ENCODE assay signal across 8 mouse cellular contexts in genomic region chr19:43675525-43676400, GRCm38 (mm10). TPM values are rescaled to one million over a fixed set of nuclear protein-coding genes. Genes with fewer than 3 reads are reported as not detected.
DNase-seq lines count a peak whose midpoint lies in the region; ATAC-seq lines count a peak whose summit lies in the region.

No protein-coding gene starts in this region.

- H3K9ac ChIP-seq in neural tube, embryonic 11.5 days (ENCODE audit: low read length): peak overlapping the region; percentile 68
- peak overlapping the region; percentile 72 for H3K9ac ChIP-seq in forebrain, embryonic 13.5 days
- peak overlapping the region; percentile 19 for H3K9ac ChIP-seq in stomach, embryonic 14.5 days (replicated peaks; ENCODE audit: low read depth, low read length)

- H3K27ac ChIP-seq in neural tube, embryonic 11.5 days (ENCODE audit: low read depth, low read length): peak overlapping the region; percentile 87
- H3K27ac ChIP-seq in forebrain, embryonic 13.5 days: peak overlapping the region; percentile 98
- H3K27ac ChIP-seq in stomach, embryonic 14.5 days (ENCODE audit: low read length): peak overlapping the region; percentile 82

- no peaks in the 10 kb centered on the region for H3K27me3 ChIP-seq in neural tube, embryonic 11.5 days (ENCODE audit: control insufficient read depth, insufficient read depth, low read length)
- no peaks in the 10 kb centered on the region for H3K27me3 ChIP-seq in forebrain, embryonic 13.5 days
- no peaks in the 10 kb centered on the region for H3K27me3 ChIP-seq in stomach, embryonic 14.5 days (ENCODE audit: control insufficient read depth, insufficient read depth, low read length)

- peak; percentile 4; the same call in 1 of the 2 replicates for ATAC-seq in neural tube, embryonic 11.5 days (ENCODE audit: insufficient read depth, low FRiP score, low TSS enrichment)
- ATAC-seq in forebrain, embryonic 13.5 days: peak; percentile 3
- peak; percentile 0; the same call in 1 of the 2 replicates for ATAC-seq in stomach, embryonic 14.5 days (ENCODE audit: insufficient number of reproducible peaks, insufficient read depth, low FRiP score, low read depth)

- H3K36me3 ChIP-seq in neural tube, embryonic 11.5 days (ENCODE audit: control insufficient read depth, insufficient read depth, low read length): no peaks in the 10 kb centered on the region
- no peaks in the 10 kb centered on the region for H3K36me3 ChIP-seq in forebrain, embryonic 13.5 days (ENCODE audit: poor library complexity, severe bottlenecking)
- no peaks in the 10 kb centered on the region for H3K36me3 ChIP-seq in stomach, embryonic 14.5 days (ENCODE audit: control insufficient read depth, insufficient read depth, low read length)

- 2% methylated on average over 43 of the region's 43 CpGs for WGBS in neural tube, embryonic 11.5 days
- WGBS in forebrain, embryonic 13.5 days: 1% methylated on average over 39 of the region's 43 CpGs
- WGBS in stomach, embryonic 14.5 days: 2% methylated on average over 43 of the region's 43 CpGs

- H3K4me3 ChIP-seq in neural tube, embryonic 11.5 days (ENCODE audit: low read depth, low read length): peak overlapping the region; percentile 87
- peak overlapping the region; percentile 60 for H3K4me3 ChIP-seq in forebrain, embryonic 13.5 days
- peak overlapping the region; percentile 88 for H3K4me3 ChIP-seq in stomach, embryonic 14.5 days (ENCODE audit: low read depth, low read length)

- no peak for DNase-seq in neural tube, embryonic 11.5 days (ENCODE audit: low spot score)
- no peak for DNase-seq in neural tube, embryonic 10.5 days (ENCODE audit: extremely low spot score, low spot score)
- peak; percentile 62 for DNase-seq in adrenal gland, postnatal 14 days
- peak; percentile 55 for DNase-seq in kidney, postnatal 14 days
- peak; percentile 46 to 52 for DNase-seq in lung, postnatal 4 days
- no peak for DNase-seq in Muller cell, postnatal 12 days (ENCODE audit: inconsistent ontology term)

- peaks cover 4% of the 10 kb centered on the region; the same call in 1 of the 2 replicates for H3K4me1 ChIP-seq in neural tube, embryonic 11.5 days (ENCODE audit: control insufficient read depth, insufficient read depth, low read length)
- H3K4me1 ChIP-seq in forebrain, embryonic 13.5 days: peaks cover 28% of the 10 kb centered on the region
- H3K4me1 ChIP-seq in stomach, embryonic 14.5 days (ENCODE audit: control insufficient read depth, insufficient read depth, low read length): peaks cover 26% of the 10 kb centered on the region

- H3K4me2 ChIP-seq in neural tube, embryonic 11.5 days (ENCODE audit: low read depth): peak overlapping the region; percentile 85
- H3K4me2 ChIP-seq in forebrain, embryonic 13.5 days: peak overlapping the region; percentile 87
- peak overlapping the region; percentile 70 for H3K4me2 ChIP-seq in stomach, embryonic 14.5 days (replicated peaks; ENCODE audit: low read depth, low read length)

- H3K9me3 ChIP-seq in neural tube, embryonic 11.5 days (ENCODE audit: control insufficient read depth, low read length): no peaks in the 10 kb centered on the region
- no peaks in the 10 kb centered on the region for H3K9me3 ChIP-seq in forebrain, embryonic 13.5 days (replicated peaks)
- H3K9me3 ChIP-seq in stomach, embryonic 14.5 days (ENCODE audit: control insufficient read depth, low read depth, low read length): no peaks in the 10 kb centered on the region

RNA-seq across cellular contexts. Expression of gene Slc25a28, which starts 1.1 kb away (rescaled TPM):
- polyA plus RNA-seq in neural tube, embryonic 11.5 days (2014; fragmentation: Nextera tagmentation; extraction: Ambion mirVana): 10.1 and 11.0 TPM in 2 replicates
- 58.0 and 62.1 TPM in 2 replicates for total RNA-seq in adrenal gland, postnatal 14 days (2021)
- 14.4 and 16.2 TPM in 2 replicates for polyA plus RNA-seq in forebrain, embryonic 13.5 days (2015; fragmentation: Nextera tagmentation; extraction: Ambion mirVana)
- polyA plus RNA-seq in stomach, embryonic 14.5 days (2014; fragmentation: Nextera tagmentation; extraction: Ambion mirVana): 14.9 and 18.4 TPM in 2 replicates

RNA-seq across cellular contexts. Expression of gene Entpd7, which starts 13.7 kb away (rescaled TPM):
- polyA plus RNA-seq in neural tube, embryonic 11.5 days (2014; fragmentation: Nextera tagmentation; extraction: Ambion mirVana): 13.5 and 14.3 TPM in 2 replicates
- 16.3 and 18.5 TPM in 2 replicates for total RNA-seq in adrenal gland, postnatal 14 days (2021)
- polyA plus RNA-seq in forebrain, embryonic 13.5 days (2015; fragmentation: Nextera tagmentation; extraction: Ambion mirVana): 7.4 and 8.3 TPM in 2 replicates
- polyA plus RNA-seq in stomach, embryonic 14.5 days (2014; fragmentation: Nextera tagmentation; extraction: Ambion mirVana): 15.7 and 16.3 TPM in 2 replicates

Comparison
In these comparisons a context has a peak if more than half of its experiments do, and no peak if none do; other contexts are left out.
1. DNase-seq: peak in adrenal gland, postnatal 14 days (single experiment), kidney, postnatal 14 days (single experiment) and lung, postnatal 4 days (2 of 2); none in neural tube, embryonic 11.5 days (single experiment), neural tube, embryonic 10.5 days (single experiment) and Muller cell, postnatal 12 days (single experiment).
2. H3K9ac ChIP-seq: peak in every context shown above with its lines; median percentile 72 in forebrain, embryonic 13.5 days; 68 in neural tube, embryonic 11.5 days; 19 in stomach, embryonic 14.5 days.
3. Peak in every context shown above with its lines, with median percentiles within 50 percentile points of each other: ATAC-seq, H3K27ac ChIP-seq, H3K4me2 ChIP-seq and H3K4me3 ChIP-seq.